Comparison of ENCODE assay signal across 8 mouse cellular contexts in the genomic region with DNA sequence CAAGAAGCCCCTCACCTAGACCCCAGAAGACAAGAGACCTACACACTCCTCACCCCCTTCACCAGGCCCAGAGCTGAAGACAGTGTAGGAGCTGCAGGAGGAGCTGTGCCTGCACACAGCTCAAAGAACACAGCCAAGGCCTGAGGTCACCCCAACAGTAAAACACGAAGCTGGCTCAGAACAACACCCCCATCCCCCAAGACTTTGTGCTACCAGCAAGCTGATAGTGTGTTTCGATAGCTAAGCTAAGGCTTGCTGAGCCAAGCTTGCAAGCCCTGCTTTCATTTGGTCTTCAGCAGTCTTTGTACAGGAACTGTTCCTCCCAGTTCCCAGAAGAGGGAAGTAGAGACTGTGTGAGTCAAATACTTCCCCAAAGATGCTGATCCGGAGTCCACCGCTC. TPM values are rescaled to one million over a fixed set of nuclear protein-coding genes. Genes with fewer than 3 reads are reported as not detected.
DNase-seq lines count a peak whose midpoint lies in the region; ATAC-seq and TF ChIP-seq lines count a peak whose summit lies in the region.

No protein-coding gene starts in this region.

- no peaks in the 10 kb centered on the region for H3K4me1 ChIP-seq in brown adipose tissue, adult 24 weeks (ENCODE audit: control insufficient read depth, insufficient read depth, insufficient read length, low read length)
- H3K4me1 ChIP-seq in lung, postnatal 0 days (ENCODE audit: insufficient read depth, low read depth, low read length), result no peaks in the 10 kb centered on the region

- no peak overlapping the region for H3K4me3 ChIP-seq in brown adipose tissue, adult 24 weeks (ENCODE audit: insufficient read depth, low read depth, low read length)
- no peak overlapping the region for H3K4me3 ChIP-seq in lung, postnatal 0 days (ENCODE audit: low read depth, low read length)

- peak; percentile 27 for DNase-seq in kidney, adult 9 months
- DNase-seq in kidney, adult 11 months, result no peak
- peak; percentile 66 for DNase-seq in lung, postnatal 0 days (ENCODE audit: low spot score)
- no peak for DNase-seq in cerebellum, adult 8-10 months
- DNase-seq in cerebellum, adult 9-11 months, result no peak
- DNase-seq in embryo, embryonic 10 days (ENCODE audit: low spot score), result no peak

- H3K9me3 ChIP-seq in lung, postnatal 0 days (ENCODE audit: low read length), result no peaks in the 10 kb centered on the region

- no peak overlapping the region for H3K9ac ChIP-seq in lung, postnatal 0 days (replicated peaks; ENCODE audit: low read depth)

- no peaks in the 10 kb centered on the region for H3K27me3 ChIP-seq in lung, postnatal 0 days (replicated peaks; ENCODE audit: insufficient read depth, low read length)

- H3K4me2 ChIP-seq in lung, postnatal 0 days (replicated peaks; ENCODE audit: low read depth, low read length), result no peak overlapping the region

- peak; percentile 39 for ATAC-seq in CD4-positive, CD25-positive, alpha-beta regulatory T cell, adult 4 months
- ATAC-seq in lung, postnatal 0 days, result peak; percentile 55

- no peaks in the 10 kb centered on the region for H3K36me3 ChIP-seq in lung, postnatal 0 days (ENCODE audit: insufficient read depth, low read length)

- TF ChIP-seq CTCF in lung, postnatal 0 days (IDR thresholded peaks at IDR 0.05), result peak; percentile 45; the same call in 1 of the 2 replicates

- H3K27ac ChIP-seq in brown adipose tissue, adult 24 weeks (replicated peaks; ENCODE audit: low read depth, low read length), result peak overlapping the region; percentile 26; the same call in 1 of the 2 replicates
- H3K27ac ChIP-seq in lung, postnatal 0 days (ENCODE audit: low read length), result no peak overlapping the region

- no peak for TF ChIP-seq EP300 in lung, postnatal 0 days (IDR thresholded peaks at IDR 0.05)

- 62% methylated on average over 4 of the region's 4 CpGs for WGBS in lung, postnatal 0 days

RNA-seq across cellular contexts. Expression of a gene that starts 7.7 kb away (rescaled TPM):
- 10 to 100 TPM; 11.2 to 13.0 TPM for polyA plus RNA-seq in CD4-positive, CD25-positive, alpha-beta regulatory T cell, adult 4 months (2017; shearing (Covaris generic))
- polyA plus RNA-seq in brown adipose tissue, adult 24 weeks (2012; ENCODE audit: insufficient read depth, insufficient read length, missing spikeins), result 7.3 and 9.4 TPM in 2 replicates
- 4.7 and 5.2 TPM in 2 replicates for polyA plus RNA-seq in lung, postnatal 0 days (2015; fragmentation: Nextera tagmentation; extraction: Ambion mirVana)

RNA-seq across cellular contexts. Expression of a gene that starts 46.8 kb away (rescaled TPM):
- 10 to 100 TPM; 12.3 to 20.9 TPM for polyA plus RNA-seq in CD4-positive, CD25-positive, alpha-beta regulatory T cell, adult 4 months (2017; shearing (Covaris generic))
- polyA plus RNA-seq in brown adipose tissue, adult 24 weeks (2012; ENCODE audit: insufficient read depth, insufficient read length, missing spikeins), result 4.9 and 6.2 TPM in 2 replicates
- polyA plus RNA-seq in lung, postnatal 0 days (2015; fragmentation: Nextera tagmentation; extraction: Ambion mirVana), result 10.3 and 12.1 TPM in 2 replicates

RNA-seq across cellular contexts. Expression of a gene that starts 57.5 kb away (rescaled TPM):
- 10 to 100 TPM in 1 of 2 experiments, 1 to 10 TPM in 1; 9.4 to 11.9 TPM for polyA plus RNA-seq in CD4-positive, CD25-positive, alpha-beta regulatory T cell, adult 4 months (2017; shearing (Covaris generic))
- polyA plus RNA-seq in brown adipose tissue, adult 24 weeks (2012; ENCODE audit: insufficient read depth, insufficient read length, missing spikeins), result 10.2 and 11.0 TPM in 2 replicates
- polyA plus RNA-seq in lung, postnatal 0 days (2015; fragmentation: Nextera tagmentation; extraction: Ambion mirVana), result 2.8 and 3.1 TPM in 2 replicates

RNA-seq across cellular contexts. Expression of a gene that starts 57.6 kb away (rescaled TPM):
- polyA plus RNA-seq in CD4-positive, CD25-positive, alpha-beta regulatory T cell, adult 4 months (2017; shearing (Covaris generic)), result 10 to 100 TPM; 20.2 to 23.1 TPM
- polyA plus RNA-seq in brown adipose tissue, adult 24 weeks (2012; ENCODE audit: insufficient read depth, insufficient read length, missing spikeins), result 1.7 and 2.8 TPM in 2 replicates
- 6.8 and 7.1 TPM in 2 replicates for polyA plus RNA-seq in lung, postnatal 0 days (2015; fragmentation: Nextera tagmentation; extraction: Ambion mirVana)

Comparison
In these comparisons a context has a peak if more than half of its experiments do, and no peak if none do; other contexts are left out.
1. DNase-seq: peak in kidney, adult 9 months (single experiment) and lung, postnatal 0 days (single experiment); none in kidney, adult 11 months (single experiment), cerebellum, adult 8-10 months (single experiment), cerebellum, adult 9-11 months (single experiment) and embryo, embryonic 10 days (single experiment).